Mouse (Mus musculus) T-helper 17 cell (primary cell): ENCODE results near the gene Bscl2.

Source experiments
- in situ Hi-C, 2 experiments: fragments of 300-600 bp; cut with MboI, MseI; formaldehyde crosslinking; loops; 1 replicate in 1 of 2; 2 replicates in 1 of 2; pipeline ENCODE4 v1.15.1; 2025; ENCODE audit warnings: high pct_unique_total_duplicates in 2 of 2

The Bscl2 gene

DNA sequence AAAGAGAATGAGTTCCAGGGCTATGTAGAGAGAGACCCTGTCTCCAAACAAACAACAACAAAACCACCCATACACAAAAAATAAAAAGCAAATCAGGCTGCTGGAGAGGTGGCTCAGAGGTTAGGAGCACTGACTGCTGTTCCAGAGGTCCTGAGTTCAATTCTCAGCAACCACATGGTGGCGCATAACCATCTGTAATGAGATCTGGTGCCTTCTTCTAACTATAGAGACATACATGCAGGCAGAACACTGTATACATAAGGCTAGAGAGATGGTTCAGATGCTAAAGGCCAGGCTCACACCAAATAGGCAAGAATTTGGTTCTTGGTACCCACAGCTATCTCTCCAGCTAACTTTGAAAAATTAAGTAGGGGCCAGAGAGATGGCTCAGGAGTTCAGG, 21.8 kb downstream of the Bscl2 start:
- in situ Hi-C loops = loop anchor here (10.0 to 25.0 kb wide), 3 partner anchors 272 to 1526 kb away; partner anchors contain the start of genes Scgb2a2 (in 1 of the 2), Slc22a8 (in 1 of the 2) and Syt7 (in 1 of the 2)

DNA sequence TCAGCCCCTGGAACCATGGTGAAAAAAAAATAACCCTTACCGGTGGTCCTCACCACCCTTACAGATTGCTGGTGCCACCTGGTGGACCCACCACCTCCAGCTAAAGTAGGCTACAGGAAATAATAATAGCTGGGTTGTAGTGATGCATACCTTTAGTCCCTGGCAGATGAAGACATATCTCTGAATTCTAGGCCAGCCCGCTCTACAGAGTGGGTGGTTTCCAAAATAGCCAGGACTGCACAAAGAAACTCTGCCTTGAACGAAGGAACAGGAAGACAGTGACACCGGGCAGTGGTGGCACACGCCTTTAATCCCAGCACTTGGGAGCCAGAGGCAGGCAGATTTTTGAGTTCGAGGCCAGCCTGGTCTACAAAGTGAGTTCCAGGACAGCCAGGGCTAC, 27.0 kb downstream of the Bscl2 start:
- in situ Hi-C loops = loop anchor here in 1 of 2 experiments (25.0 kb wide), 1 partner anchor 277 kb away; the partner anchor contains the start of gene Slc22a8

DNA sequence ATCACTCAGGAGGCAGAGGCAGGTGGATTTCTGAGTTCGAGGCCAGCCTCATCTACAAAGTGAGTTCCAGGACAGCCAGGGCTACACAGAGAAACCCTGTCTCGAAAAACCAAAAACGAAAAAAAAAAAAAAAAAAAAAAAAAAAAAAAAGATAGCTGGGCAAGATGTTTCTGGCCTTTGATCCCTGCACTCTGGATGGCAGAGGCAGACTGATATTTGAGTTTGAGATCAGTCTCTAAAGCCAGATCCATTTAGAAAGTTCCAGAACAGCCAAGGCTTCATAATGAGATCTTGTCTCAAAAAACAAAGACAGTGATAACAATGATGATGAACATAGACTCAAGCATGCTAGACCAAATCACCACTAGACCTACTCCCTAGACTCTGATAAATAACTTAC, 33.1 kb downstream of the Bscl2 start:
- in situ Hi-C loops = loop anchor here in 1 of 2 experiments (5.0 to 25.0 kb wide), 2 partner anchors 33 to 283 kb away; partner anchors contain the start of genes Bscl2, Gng3 and Slc22a8

DNA sequence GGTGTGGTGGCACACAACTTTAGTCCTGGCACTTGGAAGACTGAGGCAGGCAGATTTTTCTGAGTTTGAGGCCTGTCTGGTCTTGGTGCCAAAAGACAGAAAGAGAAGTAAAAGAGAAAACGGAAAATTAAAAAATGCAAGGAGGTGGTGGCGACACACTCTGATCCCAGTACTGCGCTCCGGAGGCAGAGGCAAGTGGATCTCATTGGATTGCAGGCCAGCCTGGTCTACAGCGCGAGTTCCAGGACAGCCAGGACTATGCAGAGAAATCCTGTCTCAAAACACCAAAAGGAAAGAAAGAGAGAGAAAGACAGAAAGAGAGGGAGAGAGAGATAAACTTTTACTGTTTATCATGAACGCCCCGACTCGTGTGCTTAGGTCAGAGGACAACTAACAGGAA, 33.6 kb downstream of the Bscl2 start:
- in situ Hi-C loops = loop anchor here in 1 of 2 experiments (5.0 to 25.0 kb wide), 2 partner anchors 34 to 284 kb away; partner anchors contain the start of genes Bscl2, Gng3 and Slc22a8

DNA sequence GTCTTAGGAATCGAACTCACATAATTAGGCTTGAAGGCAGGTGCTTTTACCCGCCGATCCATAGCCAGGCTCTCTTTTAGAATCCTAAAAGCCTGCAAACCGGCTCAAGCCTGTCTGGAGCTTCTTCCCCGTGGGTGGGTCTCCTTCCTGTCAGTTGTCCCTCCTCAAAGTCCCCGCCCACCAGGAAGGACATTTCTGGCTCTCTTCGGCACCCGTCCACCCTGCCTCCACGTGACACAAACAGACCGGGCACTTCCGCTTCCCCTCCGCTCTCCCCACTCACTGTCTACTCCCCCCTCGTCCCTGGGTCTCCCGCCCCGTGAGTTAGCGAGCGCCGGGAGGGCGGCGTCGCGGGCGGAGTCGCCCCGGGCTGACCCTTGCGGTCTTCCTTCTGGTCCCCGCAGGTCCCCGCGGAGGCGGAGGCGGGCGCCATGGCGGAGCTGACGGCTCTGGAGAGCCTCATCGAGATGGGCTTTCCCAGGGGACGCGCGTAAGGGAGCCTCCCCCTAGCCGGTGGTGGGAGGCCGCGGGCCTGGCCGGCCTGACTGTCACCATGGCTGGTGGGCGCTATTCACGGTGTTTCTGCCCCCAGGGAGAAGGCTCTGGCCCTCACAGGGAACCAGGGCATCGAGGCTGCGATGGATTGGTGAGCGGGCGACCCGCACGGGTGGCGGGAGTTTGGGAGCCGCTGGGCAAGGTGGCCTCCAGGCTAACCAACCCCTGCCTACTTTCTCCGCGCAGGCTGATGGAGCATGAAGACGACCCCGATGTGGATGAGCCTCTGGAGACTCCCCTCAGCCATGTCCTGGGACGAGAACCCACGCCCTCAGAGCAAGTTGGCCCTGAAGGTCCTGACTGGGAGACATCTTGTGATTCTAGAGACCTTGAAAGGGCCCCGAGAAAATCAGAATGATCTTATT, 34.3 kb downstream of the Bscl2 start, which contains the start of gene Ubxn1:
Ubxn1 (plus strand) TSS at position 230 of the 920 bp plus-strand sequence.
- in situ Hi-C loops = loop anchor here in 1 of 2 experiments (5.0 to 25.0 kb wide), 2 partner anchors 34 to 284 kb away; partner anchors contain the start of genes Bscl2, Gng3 and Slc22a8

DNA sequence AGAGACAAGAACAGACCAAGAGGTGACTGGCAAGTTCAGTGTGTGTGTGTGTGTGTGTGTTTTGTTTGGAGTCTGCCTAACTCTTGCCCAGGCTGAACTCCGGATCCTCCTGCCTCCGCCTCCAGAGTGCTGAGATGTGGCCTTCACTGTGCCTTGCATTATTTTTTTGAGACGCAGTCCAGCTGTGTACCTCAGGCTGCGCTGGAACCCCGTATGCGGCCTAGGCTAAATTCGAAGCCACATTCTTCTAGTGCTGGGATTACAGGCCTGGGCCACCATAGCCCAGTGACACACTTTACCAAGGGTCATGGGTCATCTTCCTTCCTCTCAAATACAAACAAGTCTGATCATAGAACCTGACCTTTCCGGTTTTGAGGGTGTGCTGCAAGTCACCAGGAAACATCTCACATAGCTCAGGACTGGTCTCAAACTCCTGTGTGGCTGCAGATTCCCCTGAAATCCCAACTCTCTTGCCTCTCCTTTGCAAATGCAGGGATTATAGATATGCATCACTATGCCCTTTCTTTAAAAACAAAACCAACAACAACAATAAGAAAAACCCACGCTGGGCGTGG, 35.1 kb downstream of the Bscl2 start:
- in situ Hi-C loops = loop anchor here in 1 of 2 experiments (5.0 to 25.0 kb wide), 2 partner anchors 35 to 285 kb away; partner anchors contain the start of genes Bscl2, Gng3 and Slc22a8

DNA sequence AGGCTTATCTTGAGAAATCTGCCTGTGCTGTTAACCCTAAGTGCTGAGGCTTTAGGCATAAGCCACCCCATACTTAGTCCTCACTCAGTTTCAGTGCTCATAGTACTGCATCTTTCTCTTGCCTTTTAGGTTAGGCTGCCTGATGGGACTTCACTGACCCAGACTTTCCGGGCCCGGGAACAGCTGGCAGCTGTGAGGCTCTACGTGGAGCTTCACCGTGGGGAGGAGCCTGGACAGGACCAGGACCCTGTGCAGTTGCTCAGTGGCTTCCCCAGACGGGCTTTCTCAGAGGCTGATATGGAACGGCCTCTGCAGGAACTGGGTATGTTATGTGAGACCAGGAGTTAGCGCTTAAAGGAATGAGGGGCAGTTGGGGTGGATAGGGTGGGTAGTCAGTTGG, 37.8 kb downstream of the Bscl2 start:
- in situ Hi-C loops = loop anchor here in 1 of 2 experiments (5.0 kb wide), 1 partner anchor 1313 kb away; no protein-coding TSS in a partner anchor

DNA sequence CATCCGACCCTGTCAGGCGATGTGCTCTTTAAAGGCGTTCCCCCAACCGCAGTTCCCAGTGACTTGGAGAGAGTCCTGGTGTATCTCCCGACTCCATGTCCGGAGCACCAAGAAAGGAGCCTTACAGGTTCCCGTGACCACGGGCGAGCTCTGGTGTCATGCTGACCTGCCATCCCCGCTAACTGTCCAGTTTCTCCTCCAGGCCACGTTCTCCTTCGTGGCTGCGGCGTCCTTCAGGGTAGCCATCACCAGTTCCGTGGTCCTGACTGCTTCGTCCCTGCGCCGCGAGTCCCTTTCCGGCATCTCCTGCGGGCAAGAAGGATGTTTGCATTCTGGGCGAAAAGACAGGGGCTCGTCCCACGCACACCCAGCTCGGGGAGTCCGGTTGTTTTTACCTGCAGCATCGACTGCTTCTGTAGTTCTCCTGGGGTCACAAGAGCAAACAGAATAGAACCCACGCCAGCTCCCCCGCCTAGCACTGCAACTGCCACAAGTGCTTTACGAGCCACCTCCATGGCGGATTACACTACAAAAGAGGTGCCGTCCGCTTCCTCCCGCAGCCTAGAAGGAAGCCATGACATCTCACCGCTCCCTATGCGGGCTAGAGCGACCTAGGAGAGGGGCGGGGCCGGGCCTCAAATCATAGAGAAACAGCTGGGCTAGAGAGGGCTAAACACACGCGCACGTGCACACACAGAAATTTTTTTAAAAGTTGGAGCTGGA, 43.2 kb downstream of the Bscl2 start, which contains the start of gene Uqcc3:
Uqcc3 (minus strand) TSS at position 613 of the 723 bp plus-strand sequence.
- in situ Hi-C loops = no loop called here

DNA sequence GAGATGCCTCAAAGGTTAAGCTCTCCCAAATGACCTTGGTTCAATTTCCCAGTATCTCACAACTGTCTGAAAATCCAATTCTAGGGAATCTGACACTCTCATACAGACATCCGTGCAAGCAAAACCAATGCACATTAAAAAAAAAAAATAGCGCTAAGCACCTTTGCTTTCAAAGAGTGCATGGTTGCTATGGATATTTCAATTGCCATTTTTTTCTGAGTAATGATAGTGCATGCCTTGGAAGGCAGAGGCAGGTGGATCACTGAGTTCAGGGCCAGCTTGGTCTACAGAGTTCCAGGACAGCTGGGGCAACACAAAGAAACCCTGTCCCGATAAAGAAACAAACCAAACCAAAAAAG, 43.7 kb downstream of the Bscl2 start:
- in situ Hi-C loops = no loop called here

DNA sequence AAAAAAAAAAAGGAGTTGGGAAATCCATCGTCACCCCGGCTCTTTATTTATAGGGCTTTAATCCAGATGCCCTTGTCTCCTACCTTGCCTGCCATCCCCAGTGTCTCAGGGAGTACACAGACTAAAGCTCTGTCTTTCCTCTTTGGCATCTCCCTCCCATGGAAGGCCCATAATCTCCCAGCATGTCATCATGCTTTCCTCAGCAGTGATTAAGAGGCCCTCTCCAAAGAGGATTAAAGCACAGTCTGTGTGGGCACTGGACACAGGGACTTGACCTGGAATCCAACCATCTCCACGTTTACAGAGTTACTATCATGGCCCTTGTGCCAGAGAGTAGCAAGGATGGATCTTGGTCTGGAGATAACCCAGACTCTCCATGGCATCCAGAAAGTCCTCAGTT, 46.3 kb downstream of the Bscl2 start, which contains the start of the genes Lbhd1 and Gm49403:
Lbhd1 (plus strand) TSS at position 117 of the 400 bp plus-strand sequence.
Gm49403 (plus strand) TSS at position 315 of the 400 bp plus-strand sequence.
- in situ Hi-C loops = no loop called here

DNA sequence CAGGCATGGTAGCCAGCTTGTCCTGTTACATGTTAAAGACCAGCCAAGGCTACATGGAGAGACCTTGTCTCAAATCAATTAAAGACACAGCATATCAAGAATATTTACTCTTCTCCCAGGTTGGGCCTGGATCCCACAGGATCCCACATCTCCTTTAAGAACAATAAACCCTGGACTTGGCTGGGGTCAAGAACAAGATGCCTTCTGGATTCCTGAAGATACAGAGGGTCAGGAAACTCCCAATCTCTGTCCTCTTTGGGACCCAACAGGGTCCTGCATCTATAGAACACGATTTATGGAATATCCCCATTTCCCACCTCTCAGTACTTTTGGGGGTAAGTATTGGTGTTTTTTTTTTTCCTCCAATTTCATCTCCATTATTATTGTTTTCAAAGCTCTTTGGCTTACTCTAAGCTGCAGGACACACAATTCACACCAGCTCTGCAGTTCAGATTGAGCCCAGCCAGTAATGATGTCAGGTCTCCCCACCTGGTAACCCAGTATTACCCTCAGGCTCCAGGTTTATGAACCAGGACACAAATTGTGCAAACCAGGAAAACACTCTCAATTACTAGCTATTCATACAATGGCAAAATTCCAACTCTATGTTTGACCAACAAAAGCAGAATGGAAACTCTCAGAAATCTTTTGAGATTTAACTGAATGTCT, 49.8 kb downstream of the Bscl2 start:
- in situ Hi-C loops = no loop called here

DNA sequence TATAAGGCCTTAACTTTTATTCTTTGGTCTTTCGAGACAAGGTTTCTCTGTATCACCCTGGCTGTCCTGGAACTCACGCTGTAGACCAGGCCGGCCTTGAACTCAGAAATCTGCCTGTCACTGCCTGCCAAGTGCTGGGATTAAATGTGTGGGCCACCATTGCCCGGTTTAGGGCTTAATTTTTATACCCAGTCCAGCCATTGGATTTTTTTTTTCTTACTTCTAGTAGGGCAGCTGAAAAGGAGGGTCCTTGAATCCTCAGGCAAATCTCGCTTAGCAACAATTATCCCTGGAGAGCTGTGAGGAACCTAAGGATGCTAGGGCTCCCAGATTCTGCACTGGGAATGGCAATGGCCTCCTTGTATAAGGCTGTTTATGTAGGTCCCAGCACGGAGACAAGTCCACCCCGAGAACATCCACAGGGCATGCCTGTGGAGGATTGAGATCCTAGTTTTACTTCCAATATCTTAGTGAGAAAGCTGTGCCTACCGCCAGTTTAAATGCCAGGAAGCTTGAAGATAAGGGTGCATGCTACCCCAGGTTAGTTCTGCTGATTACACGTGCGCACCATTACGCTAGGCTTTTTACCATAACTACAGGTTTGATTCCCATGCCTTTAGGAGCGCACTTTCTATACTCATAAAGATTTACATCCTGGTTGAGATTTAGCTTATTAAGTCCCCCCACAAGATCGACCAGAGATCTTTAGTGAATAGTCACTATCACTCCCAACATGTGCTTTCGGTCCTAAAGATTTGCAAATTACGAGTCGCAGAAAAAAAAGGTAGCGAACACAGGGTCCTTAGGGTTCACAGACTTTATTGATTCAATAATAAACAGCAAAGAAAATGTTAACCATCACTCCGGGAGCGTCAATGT, 50.6 kb downstream of the Bscl2 start:
- in situ Hi-C loops = no loop called here

DNA sequence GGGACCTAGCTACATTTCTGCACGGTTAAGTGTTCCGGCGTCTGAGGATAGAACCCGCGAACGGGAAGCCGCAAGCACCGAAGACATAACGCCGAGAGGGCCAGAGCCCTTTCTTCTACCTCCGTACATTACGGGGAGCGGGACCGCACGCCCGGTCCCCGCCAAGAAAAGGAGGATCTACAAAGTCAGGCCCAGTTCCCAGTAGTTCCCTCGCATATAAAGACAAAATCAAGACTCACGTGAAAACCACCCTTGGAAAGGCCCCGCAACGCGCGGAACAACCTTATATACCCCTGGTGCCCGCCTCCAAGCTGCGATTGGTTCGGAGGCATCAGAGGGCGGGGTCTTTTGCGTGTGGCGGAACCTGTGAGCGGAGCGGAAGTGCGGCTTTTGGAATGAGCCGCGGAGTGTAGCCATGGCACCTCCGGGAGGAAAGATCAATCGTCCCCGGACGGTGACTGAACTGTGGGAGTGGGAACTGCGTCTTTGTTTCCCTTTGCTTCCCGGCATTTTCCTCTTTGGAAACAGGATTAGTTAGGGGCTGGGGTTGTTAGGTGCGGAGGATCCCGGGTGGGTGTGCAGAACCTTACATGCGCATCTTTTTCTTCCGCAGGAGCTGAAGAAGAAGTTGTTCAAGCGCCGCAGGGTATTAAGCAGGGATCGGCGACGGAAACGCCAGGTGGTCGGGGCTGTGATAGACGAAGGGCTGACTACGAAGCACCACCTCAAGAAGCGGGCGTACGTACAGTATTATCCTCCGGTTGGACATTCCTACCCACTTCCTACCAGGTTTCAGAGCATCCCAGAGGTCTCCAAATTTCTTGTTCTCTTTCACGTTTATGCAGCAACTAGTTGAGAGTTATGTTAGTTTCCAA, 51.5 kb downstream of the Bscl2 start, which contains the start of the genes 1810009A15Rik and Gm49416:
1810009A15Rik (plus strand) TSS at position 343 of the 875 bp plus-strand sequence.
Gm49416 (plus strand) TSS at position 416 of the 875 bp plus-strand sequence.
- in situ Hi-C loops = no loop called here

DNA sequence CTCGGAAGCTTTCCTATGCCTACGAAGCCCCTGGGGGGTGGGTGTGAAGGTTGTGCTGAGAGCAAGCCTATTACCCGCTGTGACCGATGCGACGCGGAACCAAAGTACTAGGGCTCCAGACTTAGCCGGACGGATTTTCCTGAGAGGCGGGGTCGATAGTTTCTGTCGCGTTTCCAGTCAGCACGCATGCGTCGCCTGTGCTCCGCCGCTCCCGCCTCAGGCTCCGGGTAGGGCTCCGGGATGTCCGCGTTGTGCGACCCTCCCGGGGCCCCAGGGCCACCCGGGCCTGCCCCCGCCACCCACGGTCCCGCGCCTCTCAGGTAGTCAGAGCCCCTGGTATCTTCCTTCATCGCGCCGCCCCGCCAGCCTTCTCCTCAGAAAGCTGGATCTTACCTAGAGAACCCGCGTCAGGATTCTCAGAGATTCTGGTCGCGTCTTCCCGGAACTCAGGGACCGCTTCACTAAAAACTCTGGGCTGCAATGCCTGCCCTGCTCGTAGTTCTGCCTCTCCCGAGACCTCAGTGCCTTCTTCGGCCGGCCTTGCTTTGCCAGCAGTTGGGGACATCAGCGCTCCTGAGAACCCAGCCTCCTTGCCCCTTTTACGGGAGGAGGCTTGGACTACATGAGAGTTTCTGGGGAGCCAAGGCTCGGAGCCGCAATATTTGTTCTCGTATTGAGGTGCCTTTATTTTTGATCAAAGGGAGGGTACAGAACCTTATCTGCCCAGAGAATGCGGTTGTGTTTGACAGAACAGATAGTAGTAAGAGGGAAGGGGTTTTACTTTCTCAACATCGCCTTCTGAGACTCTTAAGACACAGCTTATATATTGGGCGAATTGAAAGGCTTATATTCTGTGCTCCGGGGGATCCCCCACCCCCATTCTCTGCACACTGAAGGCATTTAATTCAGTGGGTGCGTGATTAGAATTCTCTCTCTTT, 55.8 kb downstream of the Bscl2 start, which contains the start of gene Ints5:
Ints5 (plus strand) TSS at position 177 of the 938 bp plus-strand sequence.
- in situ Hi-C loops = loop anchor here in 1 of 2 experiments (5.0 kb wide), 1 partner anchor 49 kb away; the partner anchor contains the start of gene Mta2

DNA sequence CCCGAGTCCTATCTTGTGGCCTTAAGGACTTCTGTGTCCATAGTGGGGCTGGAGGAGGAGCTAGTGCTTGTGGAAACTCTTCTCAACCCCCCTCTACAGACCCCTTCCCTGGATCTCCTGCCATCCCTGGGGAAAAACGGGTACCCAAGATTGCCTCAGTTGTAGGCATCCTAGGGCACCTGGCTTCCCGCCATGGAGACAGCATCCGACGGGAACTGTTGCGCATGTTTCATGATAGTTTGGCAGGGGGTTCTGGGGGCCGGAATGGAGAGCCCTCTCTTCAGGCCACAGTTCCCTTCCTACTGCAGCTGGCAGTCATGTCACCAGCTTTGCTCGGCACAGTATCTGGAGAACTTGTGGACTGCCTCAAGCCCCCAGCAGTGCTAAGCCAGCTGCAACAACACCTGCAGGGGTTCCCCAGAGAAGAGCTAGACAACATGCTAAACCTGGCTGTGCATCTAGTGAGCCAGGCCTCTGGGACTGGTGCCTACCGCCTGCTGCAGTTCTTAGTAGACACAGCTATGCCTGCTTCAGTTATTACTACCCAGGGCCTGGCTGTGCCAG, 58.2 kb downstream of the Bscl2 start:
- in situ Hi-C loops = loop anchor here (5.0 kb wide), 2 partner anchors 73 to 78 kb away; partner anchors contain the start of genes Hnrnpul2 (in 1 of the 2) and Ttc9c (in 1 of the 2)

DNA sequence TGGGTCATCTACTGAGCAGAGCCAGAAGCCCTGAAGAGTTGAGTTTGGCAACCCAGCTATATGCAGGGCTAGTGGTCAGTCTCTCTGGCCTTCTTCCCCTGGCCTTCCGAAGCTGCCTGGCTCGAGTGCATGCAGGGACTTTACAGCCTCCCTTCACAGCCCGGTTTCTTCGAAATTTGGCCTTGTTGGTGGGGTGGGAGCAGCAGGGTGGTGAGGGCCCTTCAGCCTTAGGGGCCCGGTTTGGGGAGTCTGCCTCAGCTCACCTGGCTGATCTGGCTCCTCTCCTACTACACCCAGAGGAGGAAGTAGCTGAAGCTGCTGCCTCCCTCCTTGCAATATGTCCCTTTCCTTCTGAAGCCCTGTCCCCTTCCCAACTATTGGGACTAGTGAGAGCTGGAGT, 59.0 kb downstream of the Bscl2 start:
- in situ Hi-C loops = loop anchor here (5.0 kb wide), 2 partner anchors 74 to 79 kb away; partner anchors contain the start of genes Hnrnpul2 (in 1 of the 2) and Ttc9c (in 1 of the 2)
